Comparison of ENCODE assay signal across 17 mouse cellular contexts in genomic region chr1:90720610-90721241, GRCm38 (mm10).
DNase-seq lines count a peak whose midpoint lies in the region; ATAC-seq lines count a peak whose summit lies in the region.
"Had no signal": no experiment of that assay in that cellular context is flagged by ENCODE, and none has a peak within 500 bp of the region (broad histone marks: within the 10 kb centered on the region; RNA-seq: fewer than 3 reads in every experiment).

No protein-coding gene starts in this region.

- no peak overlapping the region for H3K4me2 ChIP-seq in intestine, embryonic 16.5 days (ENCODE audit: low read depth, low read length)
- no peak overlapping the region for H3K4me2 ChIP-seq in stomach, embryonic 15.5 days
- H3K4me2 ChIP-seq: forebrain, embryonic 13.5 days; heart, embryonic 13.5 days; hindbrain, embryonic 13.5 days; liver, embryonic 12.5 days; midbrain, embryonic 15.5 days had no signal

- H3K27ac ChIP-seq in intestine, embryonic 16.5 days (ENCODE audit: low read length), result peak overlapping the region; percentile 58
- H3K27ac ChIP-seq in stomach, embryonic 15.5 days, result peak overlapping the region; percentile 83
- H3K27ac ChIP-seq: forebrain, embryonic 13.5 days; heart, embryonic 13.5 days; hindbrain, embryonic 13.5 days; liver, embryonic 12.5 days; midbrain, embryonic 15.5 days had no signal

- H3K4me1 ChIP-seq in intestine, embryonic 16.5 days (ENCODE audit: control insufficient read depth, insufficient read depth, low read length), result no peaks in the 10 kb centered on the region
- peaks cover 16% of the 10 kb centered on the region for H3K4me1 ChIP-seq in stomach, embryonic 15.5 days
- H3K4me1 ChIP-seq: forebrain, embryonic 13.5 days; hindbrain, embryonic 13.5 days; liver, embryonic 12.5 days; midbrain, embryonic 15.5 days had no signal

- no peak for ATAC-seq in intestine, embryonic 16.5 days
- peak; percentile 37; the same call in 1 of the 2 replicates for ATAC-seq in stomach, embryonic 15.5 days (ENCODE audit: insufficient read depth, low FRiP score, low read depth)
- ATAC-seq: forebrain, embryonic 13.5 days; liver, embryonic 12.5 days; midbrain, embryonic 15.5 days had no signal

- intact Hi-C loops in heart, postnatal 36 days (cut with DNase I), result no loop called here

- peak; percentile 94 for DNase-seq in heart, adult 11 months
- no peak for DNase-seq in heart, postnatal 36 days
- DNase-seq in kidney, postnatal 10 days, result peak; percentile 32
- no peak for DNase-seq in kidney, postnatal 25 days
- DNase-seq in cerebellum, adult 11-12 months, result no peak
- DNase-seq in urinary bladder, adult 18-20 months (ENCODE audit: low spot score in 2 of 2), result no peak
- DNase-seq: cerebellum, adult 18-20 months; kidney, adult 18-20 months; spleen, adult 18-20 months; thymus, adult 18-20 months had no signal

- WGBS in intestine, embryonic 16.5 days, result 41% methylated on average over 7 of the region's 7 CpGs
- 34% methylated on average over 7 of the region's 7 CpGs for WGBS in stomach, embryonic 15.5 days

- no peak overlapping the region for H3K9ac ChIP-seq in intestine, embryonic 16.5 days (ENCODE audit: low read depth, low read length)
- H3K9ac ChIP-seq in stomach, embryonic 15.5 days, result no peak overlapping the region
- H3K9ac ChIP-seq: forebrain, embryonic 13.5 days; heart, embryonic 13.5 days; hindbrain, embryonic 13.5 days; liver, embryonic 12.5 days; midbrain, embryonic 15.5 days had no signal

- no peaks in the 10 kb centered on the region for H3K36me3 ChIP-seq in intestine, embryonic 16.5 days (ENCODE audit: control insufficient read depth, insufficient read depth, low read length)
- H3K36me3 ChIP-seq in stomach, embryonic 15.5 days, result no peaks in the 10 kb centered on the region
- H3K36me3 ChIP-seq: heart, embryonic 13.5 days; hindbrain, embryonic 13.5 days; liver, embryonic 12.5 days; midbrain, embryonic 15.5 days had no signal

- H3K4me3 ChIP-seq in intestine, embryonic 16.5 days (ENCODE audit: low read length), result no peak overlapping the region
- H3K4me3 ChIP-seq in stomach, embryonic 15.5 days (replicated peaks), result no peak overlapping the region
- H3K4me3 ChIP-seq: forebrain, embryonic 13.5 days; heart, embryonic 13.5 days; hindbrain, embryonic 13.5 days; liver, embryonic 12.5 days; midbrain, embryonic 15.5 days had no signal

- H3K9me3 ChIP-seq in intestine, embryonic 16.5 days (ENCODE audit: control insufficient read depth, low read length), result no peaks in the 10 kb centered on the region
- no peaks in the 10 kb centered on the region for H3K9me3 ChIP-seq in stomach, embryonic 15.5 days
- H3K9me3 ChIP-seq: forebrain, embryonic 13.5 days; heart, embryonic 13.5 days; hindbrain, embryonic 13.5 days; liver, embryonic 12.5 days; midbrain, embryonic 15.5 days had no signal

- H3K27me3 ChIP-seq in intestine, embryonic 16.5 days (replicated peaks; ENCODE audit: control insufficient read depth, insufficient read depth, low read length), result no peaks in the 10 kb centered on the region
- H3K27me3 ChIP-seq in stomach, embryonic 15.5 days (replicated peaks), result no peaks in the 10 kb centered on the region
- H3K27me3 ChIP-seq: forebrain, embryonic 13.5 days; heart, embryonic 13.5 days; hindbrain, embryonic 13.5 days; liver, embryonic 12.5 days; midbrain, embryonic 15.5 days had no signal

Comparison
In these comparisons a context has a peak if more than half of its experiments do, and no peak if none do; other contexts are left out.
1. DNase-seq: peak in heart, adult 11 months (single experiment) and kidney, postnatal 10 days (single experiment); none in heart, postnatal 36 days (0 of 2), kidney, postnatal 25 days (0 of 2), cerebellum, adult 11-12 months (single experiment) and urinary bladder, adult 18-20 months (0 of 2).